Mouse (Mus musculus): ENCODE measurements around the gene Nox4. TPM values are rescaled to one million over a fixed set of nuclear protein-coding genes. Genes with fewer than 3 reads are reported as not detected.

The Nox4 gene
- polyA plus RNA-seq, 1 experiment from 2014 or later, result 3.5 TPM

DNA sequence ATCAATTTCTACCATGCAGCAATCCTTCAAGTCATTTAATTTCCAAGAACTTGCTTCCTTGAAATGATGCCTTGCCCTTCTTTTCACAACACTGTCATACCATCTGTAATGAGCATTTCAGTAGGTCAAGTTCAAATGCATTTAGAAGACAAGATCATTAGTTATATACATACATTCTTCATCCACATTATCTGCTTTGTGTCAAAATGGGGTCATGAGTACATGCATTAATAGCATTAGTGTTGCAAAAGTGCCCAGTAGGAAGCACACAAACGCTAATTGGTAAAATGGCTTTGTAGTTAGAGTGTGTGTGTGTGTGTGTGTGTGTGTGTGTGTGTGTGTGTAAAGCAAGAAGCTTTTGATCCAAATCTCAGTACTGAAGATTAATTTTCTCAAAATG, 167.4 kb downstream of the Nox4 start:
- no peak overlapping the region for H3K4me3 ChIP-seq
- 68% methylated on average over 1 of the region's 1 CpGs for WGBS
- no peaks in the 10 kb centered on the region for H3K4me1 ChIP-seq
- no peaks in the 10 kb centered on the region for H3K36me3 ChIP-seq
- no peaks in the 10 kb centered on the region for H3K27me3 ChIP-seq (ENCODE audit: insufficient read depth, poor library complexity, severe bottlenecking)
- no peaks in the 10 kb centered on the region for H3K9me3 ChIP-seq
- no peak overlapping the region for H3K27ac ChIP-seq
- no peak for DNase-seq (ENCODE audit: low spot score)

Other genes starting within 250 kb of the Nox4 start
- gene Vmn2r79, start 250.0 kb upstream of the Nox4 start, polyA plus RNA-seq (2016; fragmentation: Nextera tagmentation; extraction: Ambion mirVana), result not detected in 2 replicates
- gene Tyr, start 247.4 kb downstream of the Nox4 start, polyA plus RNA-seq (2016; fragmentation: Nextera tagmentation; extraction: Ambion mirVana), result 0.03 and 0.11 TPM in 2 replicates

All from heart, embryonic 10.5 days (tissue).